Mouse (Mus musculus) brain, embryonic 18.5 days (tissue): ENCODE results near the gene Gas7.

Experiments used
- DNase-seq: peaks from one replicate; pipeline ENCODE4 v3.0.0-alpha.2; 2012; ENCODE audit warnings: low read depth, low spot score

Gas7 gene

GRCm38 (mm10) chr11:67616557-67617239, 161.5 kb downstream of the Gas7 start:
- no peak for DNase-seq

GRCm38 (mm10) chr11:67622340-67622739, 167.1 kb downstream of the Gas7 start:
- no peak for DNase-seq

DNA sequence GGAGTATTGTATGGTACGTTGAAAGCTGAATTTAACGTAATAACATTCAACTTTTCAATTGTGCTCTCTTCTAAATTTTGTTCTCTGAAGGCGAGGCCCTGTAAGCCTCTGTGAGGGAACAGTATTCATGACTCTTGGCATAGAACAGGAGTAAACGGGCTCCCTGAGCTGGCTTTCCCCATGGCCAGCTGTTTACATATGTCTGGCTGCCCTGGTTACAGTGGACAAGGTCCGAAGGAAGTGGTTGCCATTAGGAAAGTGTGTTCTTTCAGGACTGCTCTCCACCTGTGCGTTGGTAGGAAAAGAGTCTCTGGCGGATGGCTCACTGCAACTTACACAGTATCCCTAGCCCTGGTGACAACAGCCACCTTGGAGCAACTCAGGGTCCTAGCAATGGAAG, 171.9 kb downstream of the Gas7 start:
- no peak for DNase-seq

DNA sequence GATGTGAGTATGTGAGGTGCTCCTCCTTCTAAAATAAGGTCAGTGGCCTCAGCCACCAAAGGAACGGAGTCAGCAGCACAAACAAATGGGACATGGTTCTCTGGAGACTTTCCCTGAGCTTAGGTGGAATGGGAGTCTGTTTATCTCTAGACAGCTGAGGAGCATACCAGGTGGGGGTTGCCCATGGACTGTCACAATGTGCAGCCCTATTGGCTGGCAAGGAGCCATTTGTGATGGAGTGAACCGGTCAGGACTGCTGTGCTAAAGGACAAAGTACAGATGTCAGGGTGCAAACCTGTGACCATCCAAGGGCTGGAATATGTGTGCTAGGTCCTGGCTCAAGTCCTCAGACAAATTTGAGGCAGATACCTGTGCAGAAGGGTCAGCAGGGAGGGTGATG, 173.3 kb downstream of the Gas7 start:
- no peak for DNase-seq

- DNase-seq: no peak
Measured at GRCm38 (mm10) chr11:67632906-67633305, 177.7 kb downstream of the Gas7 start.

GRCm38 (mm10) chr11:67633620-67634229, 178.5 kb downstream of the Gas7 start:
- no peak for DNase-seq

DNA sequence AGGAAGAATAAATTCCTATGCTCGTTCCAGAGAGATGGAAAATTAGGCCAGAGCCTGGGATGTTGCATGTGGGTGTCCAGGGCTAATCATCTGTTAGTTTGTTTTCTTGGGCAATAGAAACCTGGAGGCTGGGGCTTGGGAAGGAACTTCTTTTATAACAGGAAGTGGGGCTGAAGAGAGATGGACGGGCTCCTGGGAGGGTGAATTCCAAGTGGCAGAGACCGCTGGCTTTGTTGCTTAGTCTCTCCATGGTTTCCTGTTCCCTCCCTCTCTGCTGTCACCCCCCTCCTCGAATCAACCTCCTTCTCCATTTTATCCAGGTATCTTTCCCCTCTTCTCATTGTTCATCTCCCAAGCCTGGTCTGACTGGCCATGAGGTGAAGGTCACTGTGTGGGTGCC, 181.0 kb downstream of the Gas7 start:
- DNase-seq: no peak

DNA sequence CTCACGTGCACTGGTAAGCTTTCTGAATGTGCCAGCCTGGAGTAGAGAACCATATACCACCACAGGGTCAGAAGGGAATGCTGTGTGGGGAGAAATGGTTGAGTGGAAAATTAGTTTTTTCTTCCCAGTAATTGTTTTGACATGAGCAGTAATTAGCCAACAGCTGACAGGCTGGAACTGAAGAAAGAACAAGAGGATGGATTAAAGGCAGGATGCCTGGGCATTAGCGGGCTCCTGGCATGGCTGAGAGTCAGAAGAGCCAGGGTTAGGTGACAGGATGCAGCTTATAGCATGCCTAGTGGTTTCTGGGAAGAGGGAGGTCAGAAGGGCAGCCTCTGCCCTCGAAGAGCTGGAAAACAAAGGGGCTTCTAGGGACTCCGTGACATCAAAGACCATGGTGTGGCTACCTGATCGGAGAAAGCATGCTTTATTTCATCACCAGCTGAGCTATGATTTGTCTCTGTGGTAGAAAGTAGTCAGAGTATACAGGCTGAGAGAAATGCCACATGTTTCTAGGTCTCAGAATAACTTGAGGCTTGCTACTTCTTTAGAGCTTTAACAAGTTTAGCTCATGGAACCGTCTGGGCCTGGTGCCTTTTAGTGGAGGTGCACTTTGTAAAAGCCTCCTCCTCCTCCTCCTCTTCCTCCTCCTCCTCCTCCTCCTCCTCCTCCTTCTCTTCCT, 181.8 kb downstream of the Gas7 start:
- DNase-seq: no peak

GRCm38 (mm10) chr11:67638401-67638800, 183.2 kb downstream of the Gas7 start:
- DNase-seq: no peak

GRCm38 (mm10) chr11:67640299-67640698, 185.1 kb downstream of the Gas7 start:
- no peak for DNase-seq

GRCm38 (mm10) chr11:67642421-67642820, 187.2 kb downstream of the Gas7 start:
- no peak for DNase-seq

DNA sequence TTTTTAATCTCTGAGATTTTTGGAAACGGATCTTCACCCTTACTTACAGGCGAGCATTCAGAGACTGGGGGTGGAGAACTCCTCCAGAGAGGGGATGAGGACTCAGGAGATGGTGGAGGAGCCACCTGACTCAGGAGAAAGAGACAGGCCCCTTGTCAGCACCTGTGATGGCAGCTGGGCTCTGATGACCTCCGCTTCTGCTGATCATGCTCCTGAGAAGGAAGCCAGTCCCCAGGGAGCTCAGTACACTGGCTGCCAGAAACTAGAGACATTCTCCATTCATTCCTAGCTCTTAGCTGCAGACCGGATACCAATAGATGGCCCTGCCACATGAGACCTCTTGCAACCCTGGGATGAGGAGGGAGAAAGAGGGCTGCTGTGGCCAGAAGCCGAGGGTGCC, 187.6 kb downstream of the Gas7 start:
- no peak for DNase-seq

GRCm38 (mm10) chr11:67643465-67643864, 188.2 kb downstream of the Gas7 start:
- no peak for DNase-seq

DNA sequence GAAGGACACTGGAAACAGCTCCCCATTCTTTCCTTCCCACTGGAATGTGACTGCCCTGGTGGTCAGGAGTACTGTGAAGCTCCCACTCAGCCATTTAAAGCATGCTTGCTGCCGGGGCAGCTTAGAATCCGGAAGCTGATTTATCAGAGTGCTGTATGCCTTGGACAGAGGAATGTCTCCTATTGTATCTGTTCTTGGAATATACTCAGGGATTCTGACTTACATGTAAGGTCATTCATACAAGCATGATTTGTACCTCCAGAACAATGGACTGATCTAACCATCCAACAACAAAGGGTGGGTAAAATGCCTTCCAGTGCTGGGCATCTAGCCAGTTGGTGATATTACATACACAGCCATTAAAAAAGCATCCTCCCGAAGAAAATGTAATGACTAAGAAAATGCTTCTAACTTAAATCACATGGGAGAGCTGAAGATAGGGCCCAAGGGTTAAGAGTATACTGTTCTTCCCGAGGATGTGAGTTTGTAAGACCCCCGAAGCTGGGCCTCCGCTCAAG, 189.5 kb downstream of the Gas7 start:
- no peak for DNase-seq

DNA sequence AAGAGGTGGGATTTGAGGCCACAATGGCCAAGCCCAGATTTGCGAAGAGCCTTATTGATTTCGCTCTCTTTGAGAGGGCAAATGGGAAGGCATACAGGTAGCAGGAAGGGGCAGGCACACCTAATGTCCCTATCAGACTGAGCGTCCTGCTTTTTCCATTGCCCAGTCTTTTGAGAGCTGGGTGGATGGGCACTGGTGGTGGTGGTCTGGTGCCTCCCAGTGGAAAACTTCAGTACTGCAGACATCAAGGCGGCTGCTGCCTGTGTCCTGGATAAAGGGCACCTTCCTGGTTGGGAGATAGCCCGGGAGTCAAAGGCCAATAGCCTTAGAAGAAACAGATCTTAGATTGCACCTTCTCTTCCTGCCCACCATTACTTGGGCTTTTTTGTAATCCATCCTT, 192.5 kb downstream of the Gas7 start:
- DNase-seq: no peak

GRCm38 (mm10) chr11:67648651-67649407, 193.6 kb downstream of the Gas7 start:
- DNase-seq: no peak

GRCm38 (mm10) chr11:67649971-67650707, 194.9 kb downstream of the Gas7 start:
- no peak for DNase-seq

DNA sequence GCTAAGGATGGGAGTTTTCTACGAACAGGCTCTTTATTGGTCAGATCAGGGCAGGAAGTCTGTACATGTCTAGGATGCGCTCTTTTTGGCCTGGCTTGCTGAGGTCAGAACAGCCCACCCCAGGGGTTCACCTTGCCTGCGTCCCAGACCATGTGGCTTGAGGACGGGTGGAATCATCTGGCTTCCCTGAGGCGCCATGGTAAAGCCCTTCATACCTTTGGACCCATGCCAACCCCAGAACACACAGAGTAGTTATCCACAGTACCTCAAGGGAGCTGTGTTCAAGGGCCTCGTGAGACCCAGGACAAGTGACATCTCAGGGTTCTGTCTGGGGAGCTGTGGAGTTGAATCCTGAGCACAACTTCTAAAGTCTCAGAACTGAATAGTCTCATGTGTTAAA, 196.5 kb downstream of the Gas7 start:
- DNase-seq: no peak

DNA sequence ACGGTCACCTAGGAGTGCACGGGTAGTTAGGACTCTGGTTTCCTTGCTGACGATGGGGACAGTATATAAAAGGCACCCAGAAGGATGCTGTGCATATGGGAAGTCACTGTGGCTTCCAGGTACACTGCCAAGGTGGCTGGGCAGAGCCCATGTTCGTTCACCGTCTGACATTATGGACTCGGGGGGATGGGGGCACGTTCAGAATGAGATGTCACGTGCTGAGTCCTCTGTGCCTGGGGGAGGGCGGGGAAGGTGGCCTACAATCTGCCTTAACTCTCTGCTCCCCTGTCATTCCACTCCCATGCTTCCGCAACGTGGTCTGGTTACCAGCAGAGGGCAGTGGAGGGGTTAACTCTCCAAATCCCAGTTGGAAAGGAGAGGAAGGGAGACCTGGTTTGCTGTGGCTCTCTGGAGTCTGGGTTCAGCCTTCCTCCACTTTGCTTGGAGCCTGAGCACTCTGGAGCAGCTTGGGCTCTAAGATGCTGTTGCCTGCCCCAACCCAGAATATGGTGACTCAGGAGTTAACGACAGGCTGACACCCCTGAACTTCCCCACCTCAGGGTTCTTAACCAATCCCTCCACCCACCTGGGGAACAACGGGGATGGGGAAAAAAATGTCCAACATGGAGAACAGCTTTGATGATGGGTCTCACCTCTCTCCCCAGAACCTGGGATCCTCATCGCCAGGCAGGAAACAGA, 197.1 kb downstream of the Gas7 start:
- no peak for DNase-seq

GRCm38 (mm10) chr11:67652893-67653255, 197.6 kb downstream of the Gas7 start:
- no peak for DNase-seq
